Mouse (Mus musculus) heart, embryonic 12.5 days (tissue): ENCODE data around the gene Fxr1. TPM values are rescaled to one million over a fixed set of nuclear protein-coding genes. Genes with fewer than 3 reads are reported as not detected.
"Not testable (repeated sequence)": the region's sequence is repeated elsewhere in the genome, so short reads cannot be mapped to it uniquely, and the experiment has no call there.

Experiments used
- ATAC-seq: fragments of 200-750 bp; cut with Nextera tagmentation; 2 replicates; pipeline ENCODE4 v1.8.0; 2017; ENCODE audit warnings: moderate TSS enrichment, moderate library complexity; ENCODE audit not compliant: insufficient number of reproducible peaks, low FRiP score
- H3K27ac ChIP-seq: fragments of 300-500 bp; sonication (generic); 2 replicates; pipeline ENCODE4 v1.5.1; 2016; ENCODE audit warnings: mild to moderate bottlenecking, moderate library complexity; ENCODE audit not compliant: poor library complexity, severe bottlenecking
- H3K27me3 ChIP-seq: fragments of 300-500 bp; sonication (generic); replicated peaks from 2 replicates; pipeline ENCODE4 v1.6.1; 2016; ENCODE audit warnings: mild to moderate bottlenecking, moderate library complexity
- H3K36me3 ChIP-seq: fragments of 300-500 bp; sonication (generic); 2 replicates; pipeline ENCODE4 v1.6.1; 2016; ENCODE audit warnings: mild to moderate bottlenecking, moderate library complexity
- H3K4me1 ChIP-seq: fragments of 300-500 bp; sonication (generic); replicated peaks from 2 replicates; pipeline ENCODE4 v1.6.1; 2016; ENCODE audit warnings: mild to moderate bottlenecking
- H3K4me2 ChIP-seq: fragments of 300-500 bp; sonication (generic); 2 replicates; pipeline ENCODE4 v1.6.1; 2016; ENCODE audit warnings: mild to moderate bottlenecking, moderate library complexity
- H3K4me3 ChIP-seq: fragments of 300-500 bp; sonication (generic); 2 replicates; pipeline ENCODE4 v1.5.1; 2016; ENCODE audit warnings: mild to moderate bottlenecking
- H3K9ac ChIP-seq: fragments of 300-500 bp; sonication (generic); 2 replicates; pipeline ENCODE4 v1.6.1; 2016; ENCODE audit warnings: mild to moderate bottlenecking, moderate library complexity
- H3K9me3 ChIP-seq: fragments of 300-500 bp; sonication (generic); replicated peaks from 2 replicates; pipeline ENCODE4 v1.6.1; 2016; ENCODE audit warnings: mild to moderate bottlenecking, moderate library complexity
- WGBS: fragments of 180-500 bp; shearing (Covaris S2); methylation state at CpG from one replicate; pipeline ENCODE4 v1.1.7; 2016; 5-methylcytosine and 5-hydroxymethylcytosine counted together
- polyA plus RNA-seq: library from polyadenylated mRNA; unstranded; fragments of >200 nt; fragmentation: Nextera tagmentation; extraction: Ambion mirVana; gene quantifications from 2 replicates; pipeline ENCODE4 v1.2.1, GENCODE M21; 2016

Gene Fxr1
- polyA plus RNA-seq, 1 experiment from 2014 or later, result 76.1 TPM

GRCm38 (mm10) chr3:34062352-34062751, 42.6 kb downstream of the Fxr1 start:
- Histone ChIP-seq H3K27ac (no peak overlapping the region), H3K27me3 (no peaks in the 10 kb centered on the region), H3K9ac (no peak overlapping the region), H3K36me3 (peaks cover 29% of the 10 kb centered on the region), H3K9me3 (no peaks in the 10 kb centered on the region), H3K4me2 (no peak overlapping the region), H3K4me1 (no peaks in the 10 kb centered on the region), H3K4me3 (no peak overlapping the region)
- no peak for ATAC-seq
- WGBS, result 85% methylated on average over 2 of the region's 2 CpGs

- not testable (repeated sequence) for H3K4me3 ChIP-seq, H3K27ac ChIP-seq, ATAC-seq, H3K4me2 ChIP-seq, H3K4me1 ChIP-seq, H3K9ac ChIP-seq, H3K27me3 ChIP-seq, H3K9me3 ChIP-seq
- WGBS, result 95% methylated on average over 7 of the region's 7 CpGs
- H3K36me3 ChIP-seq, result peaks cover 22% of the 10 kb centered on the region
Observed at GRCm38 (mm10) chr3:34068943-34069342, 49.2 kb downstream of the Fxr1 start.

GRCm38 (mm10) chr3:34072726-34073125, 53.0 kb downstream of the Fxr1 start:
- Histone ChIP-seq H3K4me1 (peaks cover 4% of the 10 kb centered on the region; the same call in 1 of the 2 replicates), H3K9me3 (no peaks in the 10 kb centered on the region), H3K27ac (no peak overlapping the region), H3K27me3 (no peaks in the 10 kb centered on the region), H3K36me3 (peaks cover 27% of the 10 kb centered on the region), H3K4me2 (no peak overlapping the region), H3K9ac (no peak overlapping the region), H3K4me3 (no peak overlapping the region)
- ATAC-seq, result no peak
- 92% methylated on average over 6 of the region's 6 CpGs for WGBS

- Histone ChIP-seq H3K36me3 (peaks cover 33% of the 10 kb centered on the region), H3K4me1 (peaks cover 16% of the 10 kb centered on the region), H3K27me3 (no peaks in the 10 kb centered on the region), H3K4me3 (no peak overlapping the region), H3K4me2 (no peak overlapping the region), H3K9me3 (no peaks in the 10 kb centered on the region), H3K9ac (no peak overlapping the region), H3K27ac (no peak overlapping the region)
- WGBS, result 48% methylated on average over 6 of the region's 6 CpGs
- ATAC-seq, result no peak
Observed at GRCm38 (mm10) chr3:34076058-34076759, 56.5 kb downstream of the Fxr1 start.

GRCm38 (mm10) chr3:34080900-34081662, 61.3 kb downstream of the Fxr1 start, which contains the start of gene Dnajc19:
Gene Dnajc19, minus strand, starts transcription at chr3:34081321.
- Histone ChIP-seq H3K4me1 (peaks cover 19% of the 10 kb centered on the region), H3K4me2 (peak within 1 kb of the TSS; percentile 71), H3K9me3 (no peaks in the 10 kb centered on the region), H3K27ac (peak within 1 kb of the TSS; percentile 73), H3K4me3 (peak within 1 kb of the TSS; percentile 89), H3K9ac (peak within 1 kb of the TSS; percentile 86), H3K36me3 (peaks cover 12% of the 10 kb centered on the region), H3K27me3 (no peaks in the 10 kb centered on the region)
- WGBS, result 1% methylated on average over 50 of the region's 50 CpGs
- ATAC-seq, result peak; percentile 92

- no peak for ATAC-seq
- no peak overlapping the region for H3K4me3 ChIP-seq
- H3K4me1 ChIP-seq, result peaks cover 15% of the 10 kb centered on the region
- H3K4me2 ChIP-seq, result peak overlapping the region; percentile 71
- no peaks in the 10 kb centered on the region for H3K9me3 ChIP-seq
- WGBS, result 81% methylated on average over 3 of the region's 3 CpGs
- no peak overlapping the region for H3K9ac ChIP-seq
- H3K36me3 ChIP-seq, result peaks cover 12% of the 10 kb centered on the region
- no peak overlapping the region for H3K27ac ChIP-seq
- no peaks in the 10 kb centered on the region for H3K27me3 ChIP-seq
Observed at GRCm38 (mm10) chr3:34081929-34082328, 62.2 kb downstream of the Fxr1 start.

GRCm38 (mm10) chr3:34083655-34084054, 63.9 kb downstream of the Fxr1 start:
- H3K9me3 ChIP-seq, result no peaks in the 10 kb centered on the region
- peaks cover 5% of the 10 kb centered on the region for H3K36me3 ChIP-seq
- WGBS, result 67% methylated on average over 5 of the region's 5 CpGs
- H3K27me3 ChIP-seq, result no peaks in the 10 kb centered on the region
- H3K4me3 ChIP-seq, result no peak overlapping the region
- H3K4me1 ChIP-seq, result peaks cover 15% of the 10 kb centered on the region
- H3K27ac ChIP-seq, result no peak overlapping the region
- no peak overlapping the region for H3K4me2 ChIP-seq
- ATAC-seq, result no peak
- no peak overlapping the region for H3K9ac ChIP-seq

- Histone ChIP-seq H3K4me2 (no peak overlapping the region), H3K4me1 (peaks cover 4% of the 10 kb centered on the region; the same call in 1 of the 2 replicates), H3K27ac (no peak overlapping the region), H3K9ac (no peak overlapping the region), H3K36me3 (no peaks in the 10 kb centered on the region), H3K9me3 (no peaks in the 10 kb centered on the region), H3K4me3 (no peak overlapping the region), H3K27me3 (peaks cover 12% of the 10 kb centered on the region)
- ATAC-seq, result no peak
- WGBS, result 74% methylated on average over 2 of the region's 2 CpGs
Observed at GRCm38 (mm10) chr3:34102891-34103290, 83.1 kb downstream of the Fxr1 start.

- H3K4me1 ChIP-seq, result peaks cover 5% of the 10 kb centered on the region; the same call in 1 of the 2 replicates
- no peak for ATAC-seq
- no peaks in the 10 kb centered on the region for H3K9me3 ChIP-seq
- 51% methylated on average over 7 of the region's 7 CpGs for WGBS
- H3K36me3 ChIP-seq, result no peaks in the 10 kb centered on the region
- no peak overlapping the region for H3K4me3 ChIP-seq
- H3K27me3 ChIP-seq, result peaks cover 12% of the 10 kb centered on the region
- H3K27ac ChIP-seq, result no peak overlapping the region
- no peak overlapping the region for H3K4me2 ChIP-seq
- no peak overlapping the region for H3K9ac ChIP-seq
Observed at GRCm38 (mm10) chr3:34103902-34104672, 84.3 kb downstream of the Fxr1 start.

GRCm38 (mm10) chr3:34106421-34106820, 86.7 kb downstream of the Fxr1 start:
- peaks cover 12% of the 10 kb centered on the region for H3K27me3 ChIP-seq
- no peak overlapping the region for H3K9ac ChIP-seq
- 15% methylated on average over 9 of the region's 9 CpGs for WGBS
- peak overlapping the region; percentile 18; the same call in 1 of the 2 replicates for H3K4me3 ChIP-seq
- no peak for ATAC-seq
- peak overlapping the region; percentile 58 for H3K4me2 ChIP-seq
- H3K36me3 ChIP-seq, result no peaks in the 10 kb centered on the region
- H3K27ac ChIP-seq, result no peak overlapping the region
- H3K9me3 ChIP-seq, result no peaks in the 10 kb centered on the region
- H3K4me1 ChIP-seq, result peaks cover 5% of the 10 kb centered on the region; the same call in 1 of the 2 replicates

GRCm38 (mm10) chr3:34107631-34108030, 87.9 kb downstream of the Fxr1 start:
- no peak for ATAC-seq
- no peak overlapping the region for H3K4me2 ChIP-seq
- 36% methylated on average over 3 of the region's 3 CpGs for WGBS

More at GRCm38 (mm10) chr3:34107631-34108030, 87.9 kb downstream of the Fxr1 start:
- peaks cover 5% of the 10 kb centered on the region; the same call in 1 of the 2 replicates for H3K4me1 ChIP-seq
- H3K4me3 ChIP-seq, result no peak overlapping the region
- H3K9me3 ChIP-seq, result no peaks in the 10 kb centered on the region
- H3K27me3 ChIP-seq, result peaks cover 12% of the 10 kb centered on the region
- no peaks in the 10 kb centered on the region for H3K36me3 ChIP-seq
- no peak overlapping the region for H3K9ac ChIP-seq
- no peak overlapping the region for H3K27ac ChIP-seq
